Mouse (Mus musculus) lung, adult 2 months (tissue): ENCODE measurements around the gene Defb43. TPM values are rescaled to one million over a fixed set of nuclear protein-coding genes. Genes with fewer than 3 reads are reported as not detected.
A peak's percentile ranks its signal among the peaks of the same experiment; 100 is the strongest.

Source experiments
- DNase-seq: peaks from one replicate; pipeline ENCODE4 v3.0.0; 2022
- H3K4me1 ChIP-seq: fragments of 200-500 bp; 2 replicates; pipeline ENCODE4 v1.6.1; 2011; ENCODE audit warnings: low read length; ENCODE audit not compliant: control insufficient read depth, insufficient read depth
- H3K4me3 ChIP-seq: fragments of 200-500 bp; replicated peaks from 2 replicates; pipeline ENCODE3; 2011; ENCODE audit warnings: low read depth, mild to moderate bottlenecking, control low read depth, low read length; ENCODE audit errors: extremely low read depth
- CTCF ChIP-seq: fragments of 200-500 bp; IDR thresholded peaks from 2 replicates; pipeline ENCODE4 v1.5.1; 2011; ENCODE audit warnings: mild to moderate bottlenecking, low read length, control low read depth; ENCODE audit not compliant: insufficient read depth
- POLR2A ChIP-seq: fragments of 200-500 bp; IDR thresholded peaks from 2 replicates; pipeline ENCODE4 v1.6.1; 2011; ENCODE audit warnings: low read depth, mild to moderate bottlenecking, control low read depth, low read length, borderline replicate concordance; ENCODE audit errors: extremely low read depth
- WGBS: fragments of 180-500 bp; shearing (Covaris S2); methylation state at CpG from one replicate; pipeline ENCODE4 v1.1.7; 2018; 5-methylcytosine and 5-hydroxymethylcytosine counted together
- polyA plus RNA-seq: library from polyadenylated mRNA; depleted of rRNA; stranded (reverse); fragments of >200 nt; gene quantifications from 2 replicates; pipeline ENCODE4 v1.2.3, GENCODE M21; 2012; rRNA removed

Gene Defb43
- polyA plus RNA-seq, 1 experiment: not detected

- no peaks in the 10 kb centered on the region for H3K4me1 ChIP-seq
- H3K4me3 ChIP-seq: no peak overlapping the region
- no peak for TF ChIP-seq POLR2A
- TF ChIP-seq CTCF: no peak
- WGBS: 63% methylated on average over 2 of the region's 2 CpGs
- DNase-seq: no peak
Measured at GRCm38 (mm10) chr14:63062184-63062583, 50.6 kb downstream of the Defb43 start.

- Histone ChIP-seq H3K4me3 (no peak overlapping the region), H3K4me1 (no peaks in the 10 kb centered on the region)
- DNase-seq: no peak
- TF ChIP-seq POLR2A (no peak), CTCF (no peak)
- 80% methylated on average over 5 of the region's 5 CpGs for WGBS
Measured at GRCm38 (mm10) chr14:63065391-63065790, 53.8 kb downstream of the Defb43 start.

- Histone ChIP-seq H3K4me1 (no peaks in the 10 kb centered on the region), H3K4me3 (no peak overlapping the region)
- 26% methylated on average over 16 of the region's 16 CpGs for WGBS
- peak; percentile 61; the same call in 1 of the 2 replicates for TF ChIP-seq CTCF
- no peak for TF ChIP-seq POLR2A
- peak; percentile 64 for DNase-seq
Measured at GRCm38 (mm10) chr14:63066630-63067310, 55.2 kb downstream of the Defb43 start.

Other genes with a start within 250 kb of the Defb43 start
- gene Wdfy2, start 174.1 kb upstream of the Defb43 start, polyA plus RNA-seq: 6.4 and 9.5 TPM in 2 replicates
- not detected in 2 replicates for gene Defb48, start 27.3 kb upstream of the Defb43 start, polyA plus RNA-seq
- gene Defb47, start 13.7 kb upstream of the Defb43 start, polyA plus RNA-seq: not detected in 2 replicates
- gene Defb42, start 35.2 kb downstream of the Defb43 start, polyA plus RNA-seq: 0.76 TPM in 1 of 2 replicates, not detected in the other
- not detected in 2 replicates for gene Defb30, start 38.2 kb downstream of the Defb43 start, polyA plus RNA-seq